Mouse (Mus musculus) CD4-positive naive resting alpha-beta T cell, adult 76 days (primary cell): ENCODE results near the gene Shmt1. TPM values are rescaled to one million over a fixed set of nuclear protein-coding genes. Genes with fewer than 3 reads are reported as not detected.

Source experiments
- total RNA-seq: library from RNA; stranded (reverse); gene quantifications from one replicate; pipeline ENCODE4 v1.2.4, GENCODE M21; 2023

The Shmt1 gene
- total RNA-seq = 11.4 TPM

DNA sequence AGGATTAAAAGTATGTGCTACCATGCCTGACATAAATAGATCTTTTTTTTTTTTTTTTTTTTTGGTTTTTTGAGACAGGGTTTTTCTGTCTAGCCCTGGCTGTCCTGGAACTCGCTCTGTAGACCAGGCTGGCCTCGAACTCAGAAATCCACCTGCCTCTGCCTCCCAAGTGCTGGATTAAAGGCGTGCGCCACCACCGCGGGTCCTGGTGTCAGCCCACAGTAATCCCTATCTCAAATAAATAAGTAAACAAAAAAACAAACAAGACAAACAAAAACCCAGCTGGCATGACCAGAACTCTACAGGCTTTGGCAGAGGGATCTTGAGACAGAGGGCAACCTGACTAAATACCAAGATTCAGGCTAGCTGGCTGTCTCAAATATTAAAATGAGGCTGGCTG lies at the start of gene Shmt1:
TSS of gene Shmt1 (minus strand) at position 101 of the 400 bp plus-strand sequence.

GRCm38 (mm10) chr11:60830433-60831052 lies 19.0 kb upstream of the Shmt1 start, which contains the start of gene Dhrs7b:
Dhrs7b (plus strand) TSS chr11:60830631.

GRCm38 (mm10) chr11:60776829-60777740 lies 34.4 kb downstream of the Shmt1 start, which contains the start of the genes Top3a and Smcr8:
Top3a (minus strand) TSS chr11:60777365.
Smcr8 (plus strand) TSS chr11:60777524.

Other genes starting within 250 kb of the Shmt1 start
- 31.2 TPM for gene Llgl1, start 112.0 kb downstream of the Shmt1 start, total RNA-seq
- 158 TPM for gene Flii, start 84.5 kb downstream of the Shmt1 start, total RNA-seq
- 14.3 TPM for gene Mief2, start 83.3 kb downstream of the Shmt1 start, total RNA-seq
- gene Top3a, start 34.4 kb downstream of the Shmt1 start, total RNA-seq = 24.5 TPM
- gene Smcr8, start 34.2 kb downstream of the Shmt1 start, total RNA-seq = 86.8 TPM
- gene Dhrs7b, start 18.9 kb upstream of the Shmt1 start, total RNA-seq = 11.8 TPM
- gene Tmem11, start 67.6 kb upstream of the Shmt1 start, total RNA-seq = 26.3 TPM
- gene Natd1, start 103.0 kb upstream of the Shmt1 start, total RNA-seq = 12.4 TPM
- 28.3 TPM for gene Map2k3, start 120.3 kb upstream of the Shmt1 start, total RNA-seq
- not detected for gene Kcnj12, start 210.8 kb upstream of the Shmt1 start, total RNA-seq